Mouse (Mus musculus): Measurements from ENCODE around the gene Cyp1a2. TPM values are rescaled to one million over a fixed set of nuclear protein-coding genes. Genes with fewer than 3 reads are reported as not detected.

Cyp1a2 gene
- polyA plus RNA-seq (2015; fragmentation: Nextera tagmentation; extraction: Ambion mirVana), result 19.9 and 30.7 TPM in 2 replicates

GRCm38 (mm10) chr9:57683520-57683919 lies at the start of gene Cyp1a2:
Gene Cyp1a2, minus strand, starts transcription at chr9:57683703.
- H3K9me3 ChIP-seq (ENCODE audit: low read length), result no peaks in the 10 kb centered on the region
- WGBS (ENCODE audit: insufficient replicate concordance), result 57% methylated on average over 5 of the region's 5 CpGs
- no peaks in the 10 kb centered on the region for H3K27me3 ChIP-seq (ENCODE audit: insufficient read depth, low read length)
- no peak within 1 kb of the TSS for H3K4me3 ChIP-seq (ENCODE audit: low read depth, low read length)
- H3K27ac ChIP-seq (ENCODE audit: low read depth), result no peak within 1 kb of the TSS
- H3K4me1 ChIP-seq (ENCODE audit: insufficient read depth), result peaks cover 3% of the 10 kb centered on the region; the same call in 1 of the 2 replicates
- no peak within 1 kb of the TSS for H3K9ac ChIP-seq (replicated peaks)
- TF ChIP-seq EP300 (IDR thresholded peaks at IDR 0.05; ENCODE audit: low read depth) (no peak), CTCF (IDR thresholded peaks at IDR 0.05; ENCODE audit: low read depth) (no peak)
- no peak within 1 kb of the TSS for H3K4me2 ChIP-seq (ENCODE audit: low read depth, low read length)
- peak; percentile 47; the same call in 1 of the 2 replicates for ATAC-seq
- no peaks in the 10 kb centered on the region for H3K36me3 ChIP-seq (replicated peaks; ENCODE audit: insufficient read depth, low read length)
- no peak for DNase-seq

- TF ChIP-seq EP300 (IDR thresholded peaks at IDR 0.05; ENCODE audit: low read depth) (no peak), CTCF (IDR thresholded peaks at IDR 0.05; ENCODE audit: low read depth) (peak; percentile 57)
- Histone ChIP-seq H3K4me2 (ENCODE audit: low read depth, low read length) (no peak overlapping the region), H3K9me3 (ENCODE audit: low read length) (no peaks in the 10 kb centered on the region), H3K4me1 (ENCODE audit: insufficient read depth) (peaks cover 8% of the 10 kb centered on the region), H3K27ac (ENCODE audit: low read depth) (peak overlapping the region; percentile 19; the same call in 1 of the 2 replicates), H3K4me3 (ENCODE audit: low read depth, low read length) (no peak overlapping the region), H3K9ac (replicated peaks) (no peak overlapping the region), H3K36me3 (replicated peaks; ENCODE audit: insufficient read depth, low read length) (peaks cover 33% of the 10 kb centered on the region), H3K27me3 (ENCODE audit: insufficient read depth, low read length) (no peaks in the 10 kb centered on the region)
- DNase-seq (no peak), ATAC-seq (no peak)
- WGBS (ENCODE audit: insufficient replicate concordance), result 90% methylated on average over 1 of the region's 1 CpGs
Observed at GRCm38 (mm10) chr9:57728312-57728711, 44.8 kb upstream of the Cyp1a2 start.

DNA sequence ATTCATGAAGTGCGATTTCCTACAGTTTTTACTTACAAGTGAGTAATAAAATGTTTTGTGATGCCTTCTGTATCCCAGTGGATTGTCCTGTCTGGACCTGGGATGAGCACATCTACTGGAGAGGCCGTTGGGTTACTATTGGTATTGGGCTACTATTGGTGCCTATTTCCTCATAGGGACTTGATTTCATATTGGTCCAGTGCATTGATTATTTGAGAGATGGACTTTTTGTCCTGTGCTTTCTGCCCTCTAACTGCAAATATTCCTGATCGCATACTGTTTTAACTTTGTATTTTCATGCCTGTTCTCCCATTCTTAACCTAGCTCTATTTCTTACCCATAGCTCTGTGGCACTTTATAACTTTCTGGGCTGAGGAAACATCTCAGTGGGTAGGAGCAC lies 41.2 kb upstream of the Cyp1a2 start:
- H3K27ac ChIP-seq (ENCODE audit: low read depth), result peak overlapping the region; percentile 84
- H3K4me2 ChIP-seq (ENCODE audit: low read depth, low read length), result no peak overlapping the region
- 0 out of 2 replicates have a peak, but pooled peaks have one; percentile 33 for ATAC-seq
- DNase-seq, result no peak
- H3K36me3 ChIP-seq (replicated peaks; ENCODE audit: insufficient read depth, low read length), result peaks cover 38% of the 10 kb centered on the region
- no peaks in the 10 kb centered on the region for H3K27me3 ChIP-seq (ENCODE audit: insufficient read depth, low read length)
- peaks cover 20% of the 10 kb centered on the region for H3K4me1 ChIP-seq (ENCODE audit: insufficient read depth)
- no peaks in the 10 kb centered on the region for H3K9me3 ChIP-seq (ENCODE audit: low read length)
- no peak overlapping the region for H3K9ac ChIP-seq (replicated peaks)
- no peak overlapping the region for H3K4me3 ChIP-seq (ENCODE audit: low read depth, low read length)
- no peak for TF ChIP-seq CTCF (IDR thresholded peaks at IDR 0.05; ENCODE audit: low read depth)
- TF ChIP-seq EP300 (IDR thresholded peaks at IDR 0.05; ENCODE audit: low read depth), result peak; percentile 17; the same call in 1 of the 2 replicates
- 79% methylated on average over 3 of the region's 3 CpGs for WGBS (ENCODE audit: insufficient replicate concordance)

GRCm38 (mm10) chr9:57723796-57724195 lies 40.3 kb upstream of the Cyp1a2 start:
- peak overlapping the region; percentile 84 for H3K27ac ChIP-seq (ENCODE audit: low read depth)
- TF ChIP-seq CTCF (IDR thresholded peaks at IDR 0.05; ENCODE audit: low read depth), result no peak
- no peak for TF ChIP-seq EP300 (IDR thresholded peaks at IDR 0.05; ENCODE audit: low read depth)
- WGBS (ENCODE audit: insufficient replicate concordance), result 68% methylated on average over 5 of the region's 5 CpGs
- peaks cover 20% of the 10 kb centered on the region for H3K4me1 ChIP-seq (ENCODE audit: insufficient read depth)
- H3K9ac ChIP-seq (replicated peaks), result no peak overlapping the region
- no peaks in the 10 kb centered on the region for H3K9me3 ChIP-seq (ENCODE audit: low read length)
- DNase-seq (no peak), ATAC-seq (peak; percentile 33; the same call in 1 of the 2 replicates)
- peaks cover 35% of the 10 kb centered on the region for H3K36me3 ChIP-seq (replicated peaks; ENCODE audit: insufficient read depth, low read length)
- H3K4me3 ChIP-seq (ENCODE audit: low read depth, low read length), result no peak overlapping the region
- no peaks in the 10 kb centered on the region for H3K27me3 ChIP-seq (ENCODE audit: insufficient read depth, low read length)
- 0 out of 2 replicates have a peak overlapping the region, but pooled peaks have one; percentile 26 for H3K4me2 ChIP-seq (ENCODE audit: low read depth, low read length)

- Histone ChIP-seq H3K27me3 (ENCODE audit: insufficient read depth, low read length) (no peaks in the 10 kb centered on the region), H3K36me3 (replicated peaks; ENCODE audit: insufficient read depth, low read length) (peaks cover 40% of the 10 kb centered on the region), H3K9ac (replicated peaks) (no peak overlapping the region), H3K4me1 (ENCODE audit: insufficient read depth) (peaks cover 20% of the 10 kb centered on the region), H3K27ac (ENCODE audit: low read depth) (peak overlapping the region; percentile 84), H3K4me3 (ENCODE audit: low read depth, low read length) (no peak overlapping the region), H3K9me3 (ENCODE audit: low read length) (no peaks in the 10 kb centered on the region), H3K4me2 (ENCODE audit: low read depth, low read length) (peak overlapping the region; percentile 26; the same call in 1 of the 2 replicates)
- peak; percentile 50 for DNase-seq
- peak; percentile 93 for ATAC-seq
- 31% methylated on average over 5 of the region's 5 CpGs for WGBS (ENCODE audit: insufficient replicate concordance)
- TF ChIP-seq CTCF (IDR thresholded peaks at IDR 0.05; ENCODE audit: low read depth), result no peak
- peak; percentile 92 for TF ChIP-seq EP300 (IDR thresholded peaks at IDR 0.05; ENCODE audit: low read depth)
Observed at GRCm38 (mm10) chr9:57723315-57723715, 39.8 kb upstream of the Cyp1a2 start.

- TF ChIP-seq EP300 (IDR thresholded peaks at IDR 0.05; ENCODE audit: low read depth) (no peak), CTCF (IDR thresholded peaks at IDR 0.05; ENCODE audit: low read depth) (no peak)
- H3K4me3 ChIP-seq (ENCODE audit: low read depth, low read length), result no peak overlapping the region
- 89% methylated on average over 1 of the region's 1 CpGs for WGBS (ENCODE audit: insufficient replicate concordance)
- no peak for DNase-seq
- H3K4me1 ChIP-seq (ENCODE audit: insufficient read depth), result peaks cover 20% of the 10 kb centered on the region
- peak overlapping the region; percentile 84 for H3K27ac ChIP-seq (ENCODE audit: low read depth)
- H3K27me3 ChIP-seq (ENCODE audit: insufficient read depth, low read length), result no peaks in the 10 kb centered on the region
- no peak overlapping the region for H3K9ac ChIP-seq (replicated peaks)
- no peaks in the 10 kb centered on the region for H3K9me3 ChIP-seq (ENCODE audit: low read length)
- H3K4me2 ChIP-seq (ENCODE audit: low read depth, low read length), result no peak overlapping the region
- H3K36me3 ChIP-seq (replicated peaks; ENCODE audit: insufficient read depth, low read length), result peaks cover 39% of the 10 kb centered on the region
- no peak for ATAC-seq
Observed at GRCm38 (mm10) chr9:57722371-57722770, 38.9 kb upstream of the Cyp1a2 start.
